Mouse (Mus musculus) small intestine, adult 2 months (tissue): Measurements from ENCODE around the gene Dcst2.

ENCODE experiments used
- CTCF ChIP-seq: fragments of 200-500 bp; IDR thresholded peaks from 2 replicates; pipeline ENCODE4 v1.5.1; 2012; ENCODE audit warnings: low read depth, mild to moderate bottlenecking, control low read depth, inconsistent platforms, low read length, moderate library complexity, mixed read lengths; ENCODE audit not compliant: insufficient replicate concordance, insufficient read length; ENCODE audit errors: extremely low read depth
- POLR2A ChIP-seq: fragments of 200-500 bp; IDR thresholded peaks from 2 replicates; pipeline ENCODE4 v1.6.1; 2012; ENCODE audit warnings: low read depth, mild to moderate bottlenecking, control low read depth, inconsistent platforms, low read length, moderate library complexity

GRCm38 (mm10) chr3:89380711-89381110 is 18.9 kb downstream of the Dcst2 start:
- TF ChIP-seq CTCF (no peak), POLR2A (no peak)
